ENCODE assay signal across 17 mouse cellular contexts in the genomic region with DNA sequence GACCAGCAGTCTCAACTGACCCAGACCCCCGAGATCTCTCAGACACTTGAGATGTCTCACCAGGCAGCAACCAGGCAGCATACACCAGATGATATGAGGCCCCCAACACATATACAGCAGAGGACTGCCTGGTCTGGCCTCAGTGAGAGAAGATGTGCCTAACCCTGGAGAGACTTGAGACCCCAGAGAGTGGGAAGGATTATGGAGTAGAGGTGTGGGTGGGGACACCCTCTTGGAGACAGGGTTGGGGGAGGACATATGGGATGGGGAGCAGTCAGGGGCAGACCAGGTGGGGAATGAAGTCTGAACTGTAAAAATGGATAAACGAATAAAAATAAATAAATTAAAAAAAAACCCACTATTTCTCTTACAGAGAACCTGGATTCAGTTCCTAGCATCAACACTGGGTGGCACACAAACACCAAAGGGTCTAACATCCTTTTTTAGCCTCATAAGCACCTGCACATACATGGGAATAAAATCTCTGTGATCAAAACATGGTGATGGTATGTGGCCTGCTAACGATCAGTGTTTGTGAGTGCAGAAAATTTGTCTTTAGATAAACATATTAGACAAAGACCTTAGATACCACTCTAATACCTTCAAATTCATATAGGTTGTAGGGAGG. TPM values are rescaled to one million over a fixed set of nuclear protein-coding genes. Genes with fewer than 3 reads are reported as not detected.
DNase-seq lines count a peak whose midpoint lies in the region; ATAC-seq lines count a peak whose summit lies in the region.
"Had no signal": no experiment of that assay in that cellular context is flagged by ENCODE, and none has a peak within 500 bp of the region (broad histone marks: within the 10 kb centered on the region; RNA-seq: fewer than 3 reads in every experiment).

No protein-coding gene starts in this region.

- no peak overlapping the region for H3K9ac ChIP-seq in midbrain, embryonic 11.5 days (ENCODE audit: low read length)
- H3K9ac ChIP-seq in midbrain, embryonic 16.5 days (ENCODE audit: low read depth, low read length): no peak overlapping the region
- H3K9ac ChIP-seq: liver, embryonic 14.5 days; neural tube, embryonic 13.5 days had no signal

- no peak overlapping the region for H3K4me2 ChIP-seq in midbrain, embryonic 11.5 days
- no peak overlapping the region for H3K4me2 ChIP-seq in midbrain, embryonic 16.5 days (ENCODE audit: low read length)
- H3K4me2 ChIP-seq: heart, embryonic 11.5 days; neural tube, embryonic 13.5 days had no signal

- H3K36me3 ChIP-seq in midbrain, embryonic 11.5 days (ENCODE audit: control insufficient read depth, insufficient read depth, low read length): no peaks in the 10 kb centered on the region
- no peaks in the 10 kb centered on the region for H3K36me3 ChIP-seq in midbrain, embryonic 10.5 days
- H3K36me3 ChIP-seq in midbrain, embryonic 16.5 days (ENCODE audit: control insufficient read depth, insufficient read depth, low read length): no peaks in the 10 kb centered on the region
- H3K36me3 ChIP-seq: neural tube, embryonic 13.5 days had no signal

- intact Hi-C loops in heart, postnatal 14 days (cut with DNase I): loop anchor here (10.0 kb wide), 1 partner anchor 792 kb away; no protein-coding TSS in a partner anchor

- H3K27me3 ChIP-seq in midbrain, embryonic 11.5 days (ENCODE audit: control insufficient read depth, insufficient read depth, low read length): no peaks in the 10 kb centered on the region
- no peaks in the 10 kb centered on the region for H3K27me3 ChIP-seq in midbrain, embryonic 10.5 days (ENCODE audit: low read depth, poor library complexity, severe bottlenecking)
- no peaks in the 10 kb centered on the region for H3K27me3 ChIP-seq in midbrain, embryonic 16.5 days (ENCODE audit: control insufficient read depth, insufficient read depth, low read depth, low read length)

- H3K27ac ChIP-seq in midbrain, embryonic 11.5 days (ENCODE audit: low read depth, low read length): no peak overlapping the region
- no peak overlapping the region for H3K27ac ChIP-seq in midbrain, embryonic 10.5 days (replicated peaks)
- H3K27ac ChIP-seq in midbrain, embryonic 16.5 days (ENCODE audit: low read length): no peak overlapping the region
- H3K27ac ChIP-seq: liver, embryonic 14.5 days; neural tube, embryonic 13.5 days had no signal

- 76% methylated on average over 3 of the region's 3 CpGs for WGBS in midbrain, embryonic 11.5 days
- 75% methylated on average over 3 of the region's 3 CpGs for WGBS in midbrain, embryonic 10.5 days
- 79% methylated on average over 3 of the region's 3 CpGs for WGBS in midbrain, embryonic 16.5 days

- no peaks in the 10 kb centered on the region for H3K4me1 ChIP-seq in midbrain, embryonic 11.5 days (ENCODE audit: control insufficient read depth, insufficient read depth, low read length)
- H3K4me1 ChIP-seq in midbrain, embryonic 10.5 days: no peaks in the 10 kb centered on the region
- no peaks in the 10 kb centered on the region for H3K4me1 ChIP-seq in midbrain, embryonic 16.5 days (ENCODE audit: control insufficient read depth, insufficient read depth, low read length)
- H3K4me1 ChIP-seq: neural tube, embryonic 13.5 days had no signal

- no peak overlapping the region for H3K4me3 ChIP-seq in midbrain, embryonic 11.5 days (ENCODE audit: low read depth, low read length)
- H3K4me3 ChIP-seq in midbrain, embryonic 10.5 days: no peak overlapping the region
- no peak overlapping the region for H3K4me3 ChIP-seq in midbrain, embryonic 16.5 days (ENCODE audit: low read depth, low read length)
- H3K4me3 ChIP-seq: erythroblast, embryonic 14.5 days; neural tube, embryonic 13.5 days had no signal

- no peak for DNase-seq in frontal cortex, postnatal 10 days (ENCODE audit: low spot score in 2 of 2)
- DNase-seq in midbrain, embryonic 11.5 days (ENCODE audit: low spot score, missing footprints): no peak
- no peak for DNase-seq in midbrain, embryonic 10.5 days (ENCODE audit: low spot score)
- DNase-seq in brain, adult 2 months (ENCODE audit: low read depth, low spot score): peak; percentile 46
- no peak for DNase-seq in heart, postnatal 14 days
- no peak for DNase-seq in thymus, postnatal 36 days
- DNase-seq: cerebellum, postnatal 36 days; gastrocnemius, postnatal 10 days; kidney, postnatal 25 days; left cerebral cortex, postnatal 4 days had no signal

- H3K9me3 ChIP-seq in midbrain, embryonic 11.5 days (ENCODE audit: control insufficient read depth, low read length): no peaks in the 10 kb centered on the region
- no peaks in the 10 kb centered on the region for H3K9me3 ChIP-seq in midbrain, embryonic 10.5 days (replicated peaks)
- no peaks in the 10 kb centered on the region for H3K9me3 ChIP-seq in midbrain, embryonic 16.5 days (replicated peaks; ENCODE audit: control insufficient read depth, low read length, poor library complexity, severe bottlenecking)
- H3K9me3 ChIP-seq: neural tube, embryonic 13.5 days had no signal

- peak; percentile 59; the same call in 1 of the 2 replicates for ATAC-seq in frontal cortex, adult (ENCODE audit: low TSS enrichment)
- ATAC-seq in midbrain, embryonic 11.5 days (ENCODE audit: low FRiP score): peak; percentile 38; the same call in 1 of the 2 replicates
- ATAC-seq in midbrain, embryonic 16.5 days: 0 out of 2 replicates have a peak, but pooled peaks have one; percentile 46
- ATAC-seq: inflammation-experienced regulatory T-cells, adult 6 months had no signal

RNA-seq across cellular contexts. Expression of gene Steap1, which starts 7.4 kb away (rescaled TPM):
- polyA plus RNA-seq in midbrain, embryonic 11.5 days (2014; fragmentation: Nextera tagmentation; extraction: Ambion mirVana): 4.1 and 4.6 TPM in 2 replicates
- 5.0 and 7.8 TPM in 2 replicates for polyA plus RNA-seq in midbrain, embryonic 10.5 days (2016; fragmentation: Nextera tagmentation; extraction: Ambion mirVana)
- polyA plus RNA-seq in midbrain, embryonic 16.5 days (2015; fragmentation: Nextera tagmentation; extraction: Ambion mirVana): 0.73 and 1.6 TPM in 2 replicates
- total RNA-seq in heart, postnatal 14 days (2021): not detected
- total RNA-seq: left cerebral cortex, postnatal 4 days had no signal
- polyA plus RNA-seq: erythroblast, embryonic 14.5 days; inflammation-experienced regulatory T-cells, adult 6 months had no signal
